Mouse (Mus musculus) limb, embryonic 10.5 days (tissue): ENCODE results near the gene Zfp385b. TPM values are rescaled to one million over a fixed set of nuclear protein-coding genes. Genes with fewer than 3 reads are reported as not detected.
A peak's percentile ranks its signal among the peaks of the same experiment; 100 is the strongest.

Experiments used
- DNase-seq: peaks from one replicate; pipeline ENCODE4 v3.0.0-alpha.2; 2017; ENCODE audit warnings: low spot score
- H3K27ac ChIP-seq: fragments of 300-500 bp; sonication (generic); 2 replicates; pipeline ENCODE4 v1.5.1; 2016; ENCODE audit warnings: mild to moderate bottlenecking
- H3K27me3 ChIP-seq: fragments of 300-500 bp; sonication (generic); 2 replicates; pipeline ENCODE4 v1.6.1; 2016; ENCODE audit warnings: low read depth, mild to moderate bottlenecking; ENCODE audit not compliant: poor library complexity, severe bottlenecking
- H3K36me3 ChIP-seq: fragments of 300-500 bp; sonication (generic); 2 replicates; pipeline ENCODE4 v1.6.1; 2016; ENCODE audit warnings: mild to moderate bottlenecking, moderate library complexity
- H3K4me1 ChIP-seq: fragments of 300-500 bp; sonication (generic); 2 replicates; pipeline ENCODE4 v1.6.1; 2016
- H3K4me3 ChIP-seq: fragments of 300-500 bp; sonication (generic); 2 replicates; pipeline ENCODE4 v1.5.1; 2016; ENCODE audit warnings: mild to moderate bottlenecking, moderate library complexity
- H3K9me3 ChIP-seq: fragments of 300-500 bp; sonication (generic); replicated peaks from 2 replicates; pipeline ENCODE4 v1.6.1; 2016; ENCODE audit warnings: mild to moderate bottlenecking
- WGBS: fragments of 180-500 bp; shearing (Covaris S2); methylation state at CpG from one replicate; pipeline ENCODE4 v1.1.7; 2016; 5-methylcytosine and 5-hydroxymethylcytosine counted together
- polyA plus RNA-seq: library from polyadenylated mRNA; unstranded; fragments of >200 nt; fragmentation: Nextera tagmentation; extraction: Ambion mirVana; gene quantifications from 2 replicates; pipeline ENCODE4 v1.2.1, GENCODE M21; 2016

Gene Zfp385b
- polyA plus RNA-seq, 1 experiment from 2014 or later, result 0.71 TPM

DNA sequence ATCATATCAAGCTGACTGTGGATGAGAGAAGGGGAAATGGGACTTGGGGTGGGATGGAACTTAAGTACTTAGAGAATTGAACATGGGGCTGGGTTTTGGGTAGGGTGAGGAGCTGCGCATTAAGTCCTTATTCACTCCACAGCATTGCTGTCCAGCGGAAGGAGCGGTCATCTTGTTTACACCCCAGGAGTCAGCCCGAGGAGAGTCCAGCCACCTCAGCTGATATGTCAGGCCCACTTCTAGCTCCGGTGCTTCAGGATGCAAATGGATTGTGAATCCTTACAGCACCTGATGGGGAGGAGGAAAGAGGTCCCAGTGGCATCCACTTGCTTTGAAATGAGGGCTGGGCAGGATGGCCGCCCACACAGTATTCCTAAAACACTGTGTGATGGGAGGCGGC lies 425.6 kb downstream of the Zfp385b start:
- H3K4me1 ChIP-seq, result peaks cover 5% of the 10 kb centered on the region; the same call in 1 of the 2 replicates
- H3K27me3 ChIP-seq, result no peaks in the 10 kb centered on the region
- H3K9me3 ChIP-seq, result no peaks in the 10 kb centered on the region
- H3K36me3 ChIP-seq, result no peaks in the 10 kb centered on the region
- no peak overlapping the region for H3K27ac ChIP-seq
- no peak overlapping the region for H3K4me3 ChIP-seq
- no peak for DNase-seq
- WGBS, result 93% methylated on average over 7 of the region's 7 CpGs

DNA sequence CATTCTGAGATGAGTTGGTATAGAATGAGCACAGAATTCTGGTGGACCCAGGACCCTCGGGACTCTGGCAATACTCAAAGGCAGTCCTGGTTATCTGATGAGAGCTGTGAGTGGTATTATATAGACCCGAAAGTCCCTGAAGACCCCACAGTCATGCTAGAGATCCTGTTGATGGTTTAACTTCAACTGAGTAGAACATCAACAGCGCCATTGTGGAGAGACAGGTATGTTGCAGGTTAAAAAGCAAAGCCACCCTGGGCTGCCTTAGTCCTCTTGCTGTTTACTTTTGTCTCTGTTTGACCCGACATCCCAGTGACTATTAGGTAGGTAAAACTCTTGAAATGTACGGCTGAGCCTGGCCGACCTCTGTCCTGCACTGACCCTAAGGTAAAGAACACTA lies 431.3 kb downstream of the Zfp385b start:
- Histone ChIP-seq H3K27me3 (no peaks in the 10 kb centered on the region), H3K9me3 (no peaks in the 10 kb centered on the region), H3K27ac (no peak overlapping the region), H3K36me3 (no peaks in the 10 kb centered on the region), H3K4me1 (peaks cover 5% of the 10 kb centered on the region; the same call in 1 of the 2 replicates), H3K4me3 (no peak overlapping the region)
- DNase-seq, result no peak
- WGBS, result 83% methylated on average over 6 of the region's 6 CpGs

DNA sequence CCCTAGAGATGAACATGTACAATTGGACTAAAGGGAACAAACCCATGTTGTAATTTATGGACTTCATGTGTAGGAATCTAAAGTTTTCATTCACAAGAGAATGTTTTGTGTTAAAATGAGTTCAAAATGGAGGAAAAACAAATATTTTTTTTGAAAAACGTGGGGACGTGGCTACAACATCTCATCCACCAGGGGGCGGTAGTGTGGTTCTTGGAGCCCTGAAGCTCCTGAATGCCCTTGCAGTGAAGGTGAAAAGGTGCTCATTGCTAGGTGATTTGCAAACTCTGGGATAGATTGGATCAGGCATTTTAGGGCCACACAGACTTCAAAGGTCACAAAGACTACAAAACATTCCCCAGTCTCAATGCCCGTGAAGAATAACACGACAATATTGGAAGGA lies 432.9 kb downstream of the Zfp385b start:
- DNase-seq, result peak; percentile 82
- no peaks in the 10 kb centered on the region for H3K9me3 ChIP-seq
- H3K36me3 ChIP-seq, result no peaks in the 10 kb centered on the region
- H3K27ac ChIP-seq, result no peak overlapping the region
- WGBS, result 26% methylated on average over 5 of the region's 5 CpGs
- H3K27me3 ChIP-seq, result no peaks in the 10 kb centered on the region
- H3K4me1 ChIP-seq, result no peaks in the 10 kb centered on the region
- H3K4me3 ChIP-seq, result no peak overlapping the region

GRCm38 (mm10) chr2:77382766-77383165 lies 436.7 kb downstream of the Zfp385b start:
- Histone ChIP-seq H3K4me3 (no peak overlapping the region), H3K27me3 (no peaks in the 10 kb centered on the region), H3K27ac (no peak overlapping the region), H3K36me3 (no peaks in the 10 kb centered on the region), H3K4me1 (no peaks in the 10 kb centered on the region), H3K9me3 (no peaks in the 10 kb centered on the region)
- no peak for DNase-seq
- 84% methylated on average over 5 of the region's 5 CpGs for WGBS

- no peak for DNase-seq
- no peaks in the 10 kb centered on the region for H3K36me3 ChIP-seq
- H3K27me3 ChIP-seq, result no peaks in the 10 kb centered on the region
- H3K9me3 ChIP-seq, result no peaks in the 10 kb centered on the region
- H3K4me1 ChIP-seq, result no peaks in the 10 kb centered on the region
- 97% methylated on average over 1 of the region's 1 CpGs for WGBS
- no peak overlapping the region for H3K27ac ChIP-seq
- no peak overlapping the region for H3K4me3 ChIP-seq
Measured at GRCm38 (mm10) chr2:77379907-77380306, 439.5 kb downstream of the Zfp385b start.

DNA sequence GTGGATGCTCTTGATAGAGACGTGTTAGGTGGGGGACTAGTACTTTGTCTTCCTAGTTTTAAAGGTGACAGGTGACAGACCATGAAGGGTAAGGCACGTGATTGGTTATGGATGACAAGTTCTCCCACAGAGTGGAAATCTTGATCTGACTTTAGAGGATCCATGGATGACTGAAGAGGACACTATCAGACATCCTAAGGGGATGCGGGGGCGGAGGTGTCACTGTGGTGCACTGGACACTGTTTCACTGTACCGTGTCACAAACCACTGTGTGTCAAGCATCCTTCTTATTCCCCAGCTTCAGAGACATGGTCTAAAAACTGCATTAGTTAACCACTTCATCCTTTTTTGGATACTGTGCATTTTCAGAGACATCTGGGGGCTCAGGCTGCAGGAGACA lies 440.1 kb downstream of the Zfp385b start:
- Histone ChIP-seq H3K9me3 (no peaks in the 10 kb centered on the region), H3K36me3 (no peaks in the 10 kb centered on the region), H3K4me3 (no peak overlapping the region), H3K4me1 (no peaks in the 10 kb centered on the region), H3K27ac (no peak overlapping the region), H3K27me3 (no peaks in the 10 kb centered on the region)
- WGBS, result 91% methylated on average over 5 of the region's 5 CpGs
- no peak for DNase-seq

- DNase-seq, result no peak
- Histone ChIP-seq H3K27me3 (no peaks in the 10 kb centered on the region), H3K36me3 (no peaks in the 10 kb centered on the region), H3K4me1 (no peaks in the 10 kb centered on the region), H3K9me3 (no peaks in the 10 kb centered on the region), H3K4me3 (no peak overlapping the region), H3K27ac (no peak overlapping the region)
- 70% methylated on average over 9 of the region's 9 CpGs for WGBS
Measured at GRCm38 (mm10) chr2:77376823-77377222, 442.6 kb downstream of the Zfp385b start.

DNA sequence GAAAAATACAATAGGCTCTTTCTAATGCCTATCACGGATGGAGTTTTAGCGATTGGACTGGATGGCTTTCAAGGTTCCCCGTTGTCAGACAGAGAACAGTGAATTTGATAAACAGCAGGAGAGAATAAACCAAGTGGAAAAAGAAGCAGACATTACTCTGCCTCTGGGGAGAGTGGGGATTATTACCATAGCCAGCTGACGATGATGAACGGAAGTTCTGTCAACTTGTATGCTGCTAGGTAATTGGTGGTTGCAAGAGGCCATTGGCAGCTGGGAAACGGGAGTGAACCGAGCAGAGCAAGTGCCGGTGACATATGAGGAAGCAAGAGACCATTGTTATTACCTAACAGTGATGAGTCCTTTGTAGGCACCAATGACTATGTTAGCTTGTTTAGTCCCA lies 444.3 kb downstream of the Zfp385b start:
- H3K4me1 ChIP-seq, result no peaks in the 10 kb centered on the region
- no peak overlapping the region for H3K27ac ChIP-seq
- WGBS, result 82% methylated on average over 8 of the region's 8 CpGs

DNA sequence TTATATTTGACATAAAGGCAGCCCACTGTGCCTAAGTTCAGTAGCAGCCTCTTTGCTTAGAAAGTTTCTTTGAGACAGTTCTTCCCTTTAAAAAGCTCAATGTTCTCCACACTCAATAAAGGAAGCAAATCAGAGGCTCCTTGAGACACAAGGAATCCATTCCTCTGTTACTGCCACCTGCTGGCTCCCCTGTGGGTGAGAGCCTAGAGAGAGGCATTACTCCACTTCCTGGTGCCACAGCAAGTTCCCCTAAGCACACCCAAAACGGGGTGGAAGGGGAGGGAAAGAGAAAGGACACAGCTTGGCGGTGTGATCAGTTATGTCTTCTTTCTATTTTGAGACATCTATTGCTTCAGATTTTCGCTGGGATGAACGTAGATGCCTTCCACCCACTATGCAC lies 450.3 kb downstream of the Zfp385b start:
- Histone ChIP-seq H3K27me3 (no peaks in the 10 kb centered on the region), H3K27ac (no peak overlapping the region), H3K4me3 (no peak overlapping the region), H3K36me3 (no peaks in the 10 kb centered on the region), H3K9me3 (no peaks in the 10 kb centered on the region), H3K4me1 (peaks cover 6% of the 10 kb centered on the region)
- DNase-seq, result no peak
- 55% methylated on average over 4 of the region's 4 CpGs for WGBS

More for the DNA sequence above, 444.3 kb downstream of the Zfp385b start:
- no peaks in the 10 kb centered on the region for H3K36me3 ChIP-seq
- DNase-seq, result no peak
- H3K27me3 ChIP-seq, result no peaks in the 10 kb centered on the region
- H3K4me3 ChIP-seq, result no peak overlapping the region
- no peaks in the 10 kb centered on the region for H3K9me3 ChIP-seq

Other genes with a start within 250 kb of the Zfp385b start
- 41.1 and 42.8 TPM in 2 replicates for gene Cwc22, start 126.7 kb upstream of the Zfp385b start, polyA plus RNA-seq